Mouse (Mus musculus): ENCODE data around the gene Cntln.

Cntln gene

GRCm38 (mm10) chr4:85054616-85055015 lies 170.5 kb downstream of the Cntln start:
- DNase-seq (ENCODE audit: low read depth, low spot score): no peak

- no peak for DNase-seq (ENCODE audit: low read depth, low spot score)
Measured at GRCm38 (mm10) chr4:85059598-85059997, 175.5 kb downstream of the Cntln start.

- DNase-seq (ENCODE audit: low read depth, low spot score): no peak
Measured at GRCm38 (mm10) chr4:85061676-85062075, 177.6 kb downstream of the Cntln start.

GRCm38 (mm10) chr4:85096033-85096432 lies 211.9 kb downstream of the Cntln start:
- DNase-seq (ENCODE audit: low read depth, low spot score): no peak

GRCm38 (mm10) chr4:85096682-85097081 lies 212.6 kb downstream of the Cntln start:
- DNase-seq (ENCODE audit: low read depth, low spot score): peak; percentile 71

- no peak for DNase-seq (ENCODE audit: low read depth, low spot score)
Measured at GRCm38 (mm10) chr4:85102168-85102567, 218.1 kb downstream of the Cntln start.

- DNase-seq (ENCODE audit: low read depth, low spot score): no peak
Measured at GRCm38 (mm10) chr4:85106416-85106815, 222.3 kb downstream of the Cntln start.

GRCm38 (mm10) chr4:85106961-85107360 lies 222.9 kb downstream of the Cntln start:
- no peak for DNase-seq (ENCODE audit: low read depth, low spot score)

- no peak for DNase-seq (ENCODE audit: low read depth, low spot score)
Measured at GRCm38 (mm10) chr4:85120271-85120670, 236.2 kb downstream of the Cntln start.

GRCm38 (mm10) chr4:85149726-85150125 lies 265.6 kb downstream of the Cntln start:
- DNase-seq (ENCODE audit: low read depth, low spot score): no peak

GRCm38 (mm10) chr4:85151881-85152280 lies 267.8 kb downstream of the Cntln start:
- no peak for DNase-seq (ENCODE audit: low read depth, low spot score)

GRCm38 (mm10) chr4:85154361-85154760 lies 270.3 kb downstream of the Cntln start:
- no peak for DNase-seq (ENCODE audit: low read depth, low spot score)

GRCm38 (mm10) chr4:85161156-85161555 lies 277.0 kb downstream of the Cntln start:
- peak; percentile 25 for DNase-seq (ENCODE audit: low read depth, low spot score)

- peak; percentile 96 for DNase-seq (ENCODE audit: low read depth, low spot score)
Measured at GRCm38 (mm10) chr4:85162468-85163312, 278.6 kb downstream of the Cntln start.

GRCm38 (mm10) chr4:85163313-85163615 lies 279.2 kb downstream of the Cntln start:
- DNase-seq (ENCODE audit: low read depth, low spot score): no peak

GRCm38 (mm10) chr4:85168001-85168400 lies 283.9 kb downstream of the Cntln start:
- DNase-seq (ENCODE audit: low read depth, low spot score): no peak

- no peak for DNase-seq (ENCODE audit: low read depth, low spot score)
Measured at GRCm38 (mm10) chr4:85175466-85175865, 291.4 kb downstream of the Cntln start.

GRCm38 (mm10) chr4:85178394-85179051 lies 294.4 kb downstream of the Cntln start:
- DNase-seq (ENCODE audit: low read depth, low spot score): no peak

Measured in ZHBTc4 (cell line).